Mouse (Mus musculus): ENCODE results near the gene Abhd12b.

Abhd12b gene

GRCm38 (mm10) chr12:70208214-70208613 lies 54.3 kb downstream of the Abhd12b start:
- no peak for DNase-seq (ENCODE audit: low spot score in 2 of 2)

- no peak for DNase-seq (ENCODE audit: low spot score in 2 of 2)
Measured at GRCm38 (mm10) chr12:70212501-70212900, 58.6 kb downstream of the Abhd12b start.

- no peak for DNase-seq (ENCODE audit: low spot score in 2 of 2)
Measured at GRCm38 (mm10) chr12:70213601-70214000, 59.7 kb downstream of the Abhd12b start.

- DNase-seq (ENCODE audit: low spot score in 2 of 2) = no peak
Measured at GRCm38 (mm10) chr12:70214281-70214680, 60.3 kb downstream of the Abhd12b start.

GRCm38 (mm10) chr12:70216229-70216800 lies 62.4 kb downstream of the Abhd12b start:
- DNase-seq (ENCODE audit: low spot score in 2 of 2) = no peak

- no peak for DNase-seq (ENCODE audit: low spot score in 2 of 2)
Measured at GRCm38 (mm10) chr12:70218795-70219540, 65.0 kb downstream of the Abhd12b start.

GRCm38 (mm10) chr12:70221425-70221824 lies 67.5 kb downstream of the Abhd12b start:
- DNase-seq (ENCODE audit: low spot score in 2 of 2) = no peak

GRCm38 (mm10) chr12:70223331-70223730 lies 69.4 kb downstream of the Abhd12b start:
- no peak for DNase-seq (ENCODE audit: low spot score in 2 of 2)

- DNase-seq (ENCODE audit: low spot score in 2 of 2) = no peak
Measured at GRCm38 (mm10) chr12:70226655-70227054, 72.7 kb downstream of the Abhd12b start.

GRCm38 (mm10) chr12:70227121-70227932 lies 73.4 kb downstream of the Abhd12b start:
- DNase-seq (ENCODE audit: low spot score in 2 of 2) = peak; percentile 32 to 41

GRCm38 (mm10) chr12:70228155-70228554 lies 74.2 kb downstream of the Abhd12b start:
- no peak for DNase-seq (ENCODE audit: low spot score in 2 of 2)

GRCm38 (mm10) chr12:70231294-70231693 lies 77.4 kb downstream of the Abhd12b start, which contains the start of gene Pygl:
Pygl (minus strand) TSS chr12:70231488.
- DNase-seq (ENCODE audit: low spot score in 2 of 2) = no peak

GRCm38 (mm10) chr12:70232020-70232544 lies 78.1 kb downstream of the Abhd12b start:
- no peak for DNase-seq (ENCODE audit: low spot score in 2 of 2)

Data from right cerebral cortex, adult 2 months (tissue).